Mouse (Mus musculus): ENCODE results near the gene Specc1. TPM values are rescaled to one million over a fixed set of nuclear protein-coding genes. Genes with fewer than 3 reads are reported as not detected.
A peak's percentile ranks its signal among the peaks of the same experiment; 100 is the strongest.

Specc1 gene
- polyA plus RNA-seq, 1 experiment from 2014 or later = 7.1 TPM

DNA sequence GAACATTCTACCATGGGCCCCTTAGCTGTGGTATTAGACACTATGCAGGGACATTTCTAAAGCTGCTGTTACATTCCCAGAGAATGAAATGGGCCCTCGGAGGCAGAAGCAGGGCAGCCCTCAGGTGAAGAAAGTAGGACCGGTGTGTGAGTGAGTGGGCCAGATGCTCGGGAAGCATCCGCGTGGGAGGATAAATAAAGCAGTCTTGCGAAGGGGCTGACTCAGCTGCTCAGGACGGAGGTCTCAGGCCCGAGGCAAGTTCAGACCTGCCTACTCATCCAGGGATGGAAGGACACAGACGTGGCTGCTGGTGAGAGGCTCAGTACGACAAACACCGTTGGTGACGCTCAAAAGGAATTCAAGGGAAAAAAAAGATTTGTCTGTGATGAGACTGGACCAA, 312.5 kb downstream of the Specc1 start:
- Histone ChIP-seq H3K27ac (ENCODE audit: low read length) (no peak overlapping the region), H3K4me3 (ENCODE audit: low read length) (no peak overlapping the region), H3K9ac (replicated peaks; ENCODE audit: low read length) (no peak overlapping the region), H3K27me3 (ENCODE audit: insufficient read depth, low read length) (no peaks in the 10 kb centered on the region), H3K9me3 (ENCODE audit: low read length) (no peaks in the 10 kb centered on the region), H3K36me3 (ENCODE audit: insufficient read depth, low read length) (no peaks in the 10 kb centered on the region), H3K4me1 (ENCODE audit: insufficient read depth, low read length) (peaks cover 3% of the 10 kb centered on the region; the same call in 1 of the 2 replicates), H3K4me2 (replicated peaks; ENCODE audit: low read depth, low read length) (no peak overlapping the region)
- WGBS = 54% methylated on average over 12 of the region's 12 CpGs
- no peak for ATAC-seq (ENCODE audit: low FRiP score, low TSS enrichment)

DNA sequence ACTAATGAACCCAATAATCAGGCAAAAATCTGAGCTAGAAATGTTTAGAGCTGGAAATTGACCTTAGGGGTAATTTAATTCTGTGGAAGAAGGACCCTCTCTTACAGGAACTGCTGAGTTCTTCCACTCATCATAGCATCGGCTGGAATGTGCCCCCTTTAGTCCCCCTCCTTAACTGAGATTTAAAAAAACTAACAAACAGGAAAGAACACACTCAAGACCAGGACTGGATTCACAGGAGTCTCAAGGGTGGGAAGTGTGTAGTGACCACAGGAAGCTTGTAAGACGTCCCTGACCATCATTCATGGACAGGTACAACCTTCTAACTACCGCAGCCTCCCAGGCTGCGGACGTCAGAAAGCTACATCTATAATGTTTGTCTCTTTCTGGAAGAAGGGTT, 314.3 kb downstream of the Specc1 start:
- H3K36me3 ChIP-seq (ENCODE audit: insufficient read depth, low read length) = no peaks in the 10 kb centered on the region
- no peak for ATAC-seq (ENCODE audit: low FRiP score, low TSS enrichment)
- no peaks in the 10 kb centered on the region for H3K27me3 ChIP-seq (ENCODE audit: insufficient read depth, low read length)
- H3K9ac ChIP-seq (replicated peaks; ENCODE audit: low read length) = no peak overlapping the region
- 43% methylated on average over 5 of the region's 5 CpGs for WGBS
- H3K4me2 ChIP-seq (replicated peaks; ENCODE audit: low read depth, low read length) = no peak overlapping the region
- H3K4me1 ChIP-seq (ENCODE audit: insufficient read depth, low read length) = peaks cover 3% of the 10 kb centered on the region; the same call in 1 of the 2 replicates
- no peak overlapping the region for H3K4me3 ChIP-seq (ENCODE audit: low read length)
- no peaks in the 10 kb centered on the region for H3K9me3 ChIP-seq (ENCODE audit: low read length)
- H3K27ac ChIP-seq (ENCODE audit: low read length) = peak overlapping the region; percentile 13; the same call in 1 of the 2 replicates

Other genes with a start within 250 kb of the Specc1 start
- 0.80 and 1.1 TPM in 2 replicates for gene Slc5a10, start 235.9 kb upstream of the Specc1 start, polyA plus RNA-seq (2015; fragmentation: Nextera tagmentation; extraction: Ambion mirVana)
- 31.7 and 33.3 TPM in 2 replicates for gene Prpsap2, start 194.7 kb upstream of the Specc1 start, polyA plus RNA-seq (2015; fragmentation: Nextera tagmentation; extraction: Ambion mirVana)
- 10.3 and 12.1 TPM in 2 replicates for gene Ulk2, start 101.7 kb upstream of the Specc1 start, polyA plus RNA-seq (2015; fragmentation: Nextera tagmentation; extraction: Ambion mirVana)
- gene Akap10, start 26.5 kb upstream of the Specc1 start, polyA plus RNA-seq (2015; fragmentation: Nextera tagmentation; extraction: Ambion mirVana) = 15.8 and 18.7 TPM in 2 replicates

All from kidney, embryonic 16.5 days (tissue).